Mouse (Mus musculus) A20 (cell line): ENCODE measurements around the gene Rora.

ENCODE experiments used
- DNase-seq: peaks from one replicate; pipeline ENCODE4 v3.0.0-alpha.2; 2011; ENCODE audit warnings: low read depth, low spot score

Rora gene

GRCm38 (mm10) chr9:68653211-68654038 is at the start of gene Rora:
Gene Rora (plus strand): TSS chr9:68653786.
- DNase-seq: no peak

- DNase-seq: no peak
These were observed 39.6 kb upstream of the Rora start for GRCm38 (mm10) chr9:68614006-68614405.

GRCm38 (mm10) chr9:68617116-68617515 is 36.5 kb upstream of the Rora start:
- no peak for DNase-seq

- DNase-seq: no peak
These were observed 33.5 kb upstream of the Rora start for GRCm38 (mm10) chr9:68620036-68620435.

- DNase-seq: no peak
These were observed 33.1 kb upstream of the Rora start for GRCm38 (mm10) chr9:68620441-68620840.

- DNase-seq: no peak
These were observed 28.6 kb upstream of the Rora start for GRCm38 (mm10) chr9:68624981-68625380.

- no peak for DNase-seq
These were observed 16.3 kb upstream of the Rora start for GRCm38 (mm10) chr9:68637301-68637700.

- no peak for DNase-seq
These were observed 12.5 kb upstream of the Rora start for GRCm38 (mm10) chr9:68641123-68641522.

GRCm38 (mm10) chr9:68648061-68648460 is 5.5 kb upstream of the Rora start:
- DNase-seq: no peak

- no peak for DNase-seq
These were observed 400 bp downstream of the Rora start for GRCm38 (mm10) chr9:68654039-68654332.

GRCm38 (mm10) chr9:68654333-68655017 is 889 bp downstream of the Rora start:
- no peak for DNase-seq

- no peak for DNase-seq
These were observed 1.7 kb downstream of the Rora start for GRCm38 (mm10) chr9:68655018-68656005.

- DNase-seq: no peak
These were observed 2.6 kb downstream of the Rora start for GRCm38 (mm10) chr9:68656076-68656795.

GRCm38 (mm10) chr9:68656796-68657130 is 3.2 kb downstream of the Rora start:
- DNase-seq: no peak

- DNase-seq: no peak
These were observed 17.1 kb downstream of the Rora start for GRCm38 (mm10) chr9:68670731-68671130.

GRCm38 (mm10) chr9:68672459-68672858 is 18.9 kb downstream of the Rora start:
- DNase-seq: no peak

- no peak for DNase-seq
These were observed 19.6 kb downstream of the Rora start for GRCm38 (mm10) chr9:68673221-68673620.

- no peak for DNase-seq
These were observed 26.3 kb downstream of the Rora start for GRCm38 (mm10) chr9:68679871-68680374.

- DNase-seq: no peak
These were observed 30.4 kb downstream of the Rora start for GRCm38 (mm10) chr9:68683938-68684337.

GRCm38 (mm10) chr9:68685562-68685961 is 32.0 kb downstream of the Rora start:
- DNase-seq: no peak

- no peak for DNase-seq
These were observed 33.8 kb downstream of the Rora start for GRCm38 (mm10) chr9:68687251-68687874.
